Mouse (Mus musculus) hindbrain, embryonic 10.5 days (tissue): ENCODE data around the gene Qrich2. TPM values are rescaled to one million over a fixed set of nuclear protein-coding genes. Genes with fewer than 3 reads are reported as not detected.
"Not testable (repeated sequence)": the region's sequence is repeated elsewhere in the genome, so short reads cannot be mapped to it uniquely, and the experiment has no call there.

ENCODE experiments used
- DNase-seq: peaks from one replicate; pipeline ENCODE4 v3.0.0-alpha.2; 2017; ENCODE audit warnings: low spot score
- H3K27ac ChIP-seq: fragments of 300-500 bp; sonication (generic); 2 replicates; pipeline ENCODE4 v1.5.1; 2016; ENCODE audit warnings: mild to moderate bottlenecking, moderate library complexity
- H3K27me3 ChIP-seq: fragments of 300-500 bp; sonication (generic); 2 replicates; pipeline ENCODE4 v1.6.1; 2016; ENCODE audit warnings: mild to moderate bottlenecking; ENCODE audit not compliant: poor library complexity, insufficient read depth, severe bottlenecking
- H3K36me3 ChIP-seq: fragments of 300-500 bp; sonication (generic); 2 replicates; pipeline ENCODE4 v1.6.1; 2016; ENCODE audit warnings: mild to moderate bottlenecking, moderate library complexity
- H3K4me1 ChIP-seq: fragments of 300-500 bp; sonication (generic); replicated peaks from 2 replicates; pipeline ENCODE4 v1.6.1; 2016; ENCODE audit warnings: mild to moderate bottlenecking
- H3K4me3 ChIP-seq: fragments of 300-500 bp; sonication (generic); 2 replicates; pipeline ENCODE4 v1.5.1; 2016; ENCODE audit warnings: mild to moderate bottlenecking, moderate library complexity
- H3K9me3 ChIP-seq: fragments of 300-500 bp; sonication (generic); 2 replicates; pipeline ENCODE4 v1.6.1; 2016; ENCODE audit warnings: mild to moderate bottlenecking, moderate library complexity
- WGBS: fragments of 180-500 bp; shearing (Covaris S2); methylation state at CpG from one replicate; pipeline ENCODE4 v1.1.7; 2016; 5-methylcytosine and 5-hydroxymethylcytosine counted together
- polyA plus RNA-seq: library from polyadenylated mRNA; unstranded; fragments of >200 nt; fragmentation: Nextera tagmentation; extraction: Ambion mirVana; gene quantifications from 2 replicates; pipeline ENCODE4 v1.2.1, GENCODE M21; 2016

The Qrich2 gene
- polyA plus RNA-seq, 1 experiment from 2014 or later, result 0.16 TPM

DNA sequence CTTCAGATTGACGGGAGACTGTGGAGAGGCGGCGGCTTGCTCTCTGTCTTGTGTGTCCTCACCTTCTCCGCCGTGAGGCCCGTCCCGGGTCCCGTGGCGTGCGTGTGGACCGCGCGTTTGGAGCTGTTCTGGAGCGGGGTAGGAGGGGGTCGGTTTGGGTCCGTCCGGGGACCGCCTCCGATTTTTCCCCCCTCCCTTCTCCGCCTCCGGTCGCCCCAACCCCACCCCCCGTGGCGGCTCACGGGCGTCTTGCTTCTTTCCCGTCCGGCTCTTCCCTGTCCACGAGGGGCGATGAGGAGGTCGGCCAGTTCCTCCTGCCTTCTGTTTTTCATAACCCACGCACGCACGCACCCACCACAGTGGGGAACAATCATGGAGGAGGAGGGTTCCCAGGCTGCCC is 32.6 kb upstream of the Qrich2 start:
- DNase-seq, result no peak
- Histone ChIP-seq H3K4me1 (peaks cover 25% of the 10 kb centered on the region), H3K9me3 (peaks cover 3% of the 10 kb centered on the region; the same call in 1 of the 2 replicates), H3K27me3 (no peaks in the 10 kb centered on the region; the same call in 1 of the 2 replicates), H3K27ac (0 out of 2 replicates have a peak overlapping the region, but pooled peaks have one; percentile 37), H3K36me3 (no peaks in the 10 kb centered on the region), H3K4me3 (peak overlapping the region; percentile 37)
- 24% methylated on average over 34 of the region's 34 CpGs for WGBS

DNA sequence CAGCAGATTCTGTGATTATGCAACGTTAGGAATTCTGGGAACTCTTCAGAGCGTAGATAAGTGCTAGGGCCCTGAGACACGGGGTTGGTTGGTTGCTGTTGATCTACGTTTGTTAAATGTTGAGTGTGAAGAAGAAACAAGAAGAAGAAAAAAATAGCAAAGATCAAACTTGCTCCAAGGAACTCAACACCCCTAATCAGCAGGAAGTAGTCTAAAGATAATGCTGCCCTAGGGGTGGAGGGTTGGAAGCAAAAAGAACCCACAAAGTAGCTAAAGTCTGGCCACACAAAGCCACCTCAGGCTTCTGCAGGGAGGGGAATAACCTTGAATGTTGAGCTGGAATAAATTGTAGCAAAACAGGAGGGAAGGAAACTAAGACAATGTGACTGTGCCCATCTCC is 31.3 kb upstream of the Qrich2 start:
- Histone ChIP-seq H3K4me1 (peaks cover 25% of the 10 kb centered on the region), H3K9me3 (peaks cover 3% of the 10 kb centered on the region; the same call in 1 of the 2 replicates), H3K27ac (no peak overlapping the region), H3K27me3 (no peaks in the 10 kb centered on the region; the same call in 1 of the 2 replicates), H3K36me3 (no peaks in the 10 kb centered on the region), H3K4me3 (no peak overlapping the region)
- WGBS, result 90% methylated on average over 4 of the region's 4 CpGs
- no peak for DNase-seq

DNA sequence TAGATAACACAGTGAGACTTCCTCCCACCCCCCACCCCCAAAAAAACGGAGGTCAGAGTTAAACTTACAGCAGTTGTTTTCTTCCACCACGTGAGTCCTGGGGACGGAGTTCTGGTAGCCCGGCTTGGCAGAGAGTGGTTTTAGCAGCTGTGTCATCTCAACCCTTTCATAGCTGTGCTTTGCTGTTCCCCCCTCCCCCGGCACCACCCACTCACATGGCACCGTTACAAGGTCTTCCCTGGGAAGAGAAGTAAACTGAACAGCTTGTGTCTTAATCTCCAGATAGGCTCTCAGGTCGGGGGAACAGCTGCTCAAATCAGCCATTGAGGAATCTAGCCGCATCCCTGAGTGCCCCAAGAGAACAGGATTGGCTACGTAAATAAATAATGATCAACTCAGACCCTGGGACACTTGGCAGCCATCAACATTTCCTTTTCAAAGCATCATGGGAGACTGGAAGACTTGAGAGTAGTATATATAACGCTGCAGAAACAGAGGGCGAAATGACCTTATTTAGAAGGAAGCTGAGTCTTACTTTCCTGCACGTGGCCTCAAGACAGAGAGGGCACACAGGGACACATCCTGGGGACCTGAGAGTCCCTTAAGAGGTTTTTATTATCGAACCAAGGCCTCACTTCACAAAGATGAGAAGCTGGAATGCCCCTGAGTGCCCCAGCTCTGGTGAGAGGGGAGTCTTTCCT is 28.6 kb upstream of the Qrich2 start:
- H3K4me3 ChIP-seq, result no peak overlapping the region
- DNase-seq, result peak; percentile 18
- no peaks in the 10 kb centered on the region for H3K36me3 ChIP-seq
- H3K4me1 ChIP-seq, result peaks cover 22% of the 10 kb centered on the region
- peaks cover 3% of the 10 kb centered on the region; the same call in 1 of the 2 replicates for H3K9me3 ChIP-seq
- peak overlapping the region; percentile 79 for H3K27ac ChIP-seq
- no peaks in the 10 kb centered on the region; the same call in 1 of the 2 replicates for H3K27me3 ChIP-seq
- 60% methylated on average over 13 of the region's 13 CpGs for WGBS

DNA sequence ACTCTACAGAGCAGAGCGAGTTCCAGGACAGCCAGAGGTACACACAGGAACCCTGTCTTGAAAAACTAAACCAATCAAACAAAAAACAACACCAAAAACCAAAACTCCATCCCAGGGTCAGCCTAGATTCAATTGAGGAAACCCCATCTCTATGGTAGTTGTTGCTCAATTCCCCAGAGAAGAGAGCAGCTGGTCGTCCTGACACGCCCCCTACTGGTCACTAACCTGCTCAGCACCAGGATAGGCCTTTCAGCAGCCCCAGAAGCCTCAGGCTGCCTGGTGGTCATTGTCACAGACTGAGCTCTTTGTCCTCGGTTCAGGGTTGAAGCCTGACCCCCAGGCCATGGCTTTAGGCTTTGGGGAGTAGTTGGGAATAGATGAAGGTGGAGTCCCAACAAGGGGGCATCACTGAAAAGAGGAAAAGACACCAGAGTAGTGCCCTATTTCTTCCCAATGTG is 27.8 kb upstream of the Qrich2 start, which contains the start of gene Prpsap1:
TSS of gene Prpsap1 (minus strand) at position 408 of the 458 bp plus-strand sequence.
- H3K9me3 ChIP-seq, result peaks cover 3% of the 10 kb centered on the region; the same call in 1 of the 2 replicates
- peak within 1 kb of the TSS; percentile 79 for H3K27ac ChIP-seq
- H3K27me3 ChIP-seq, result no peaks in the 10 kb centered on the region; the same call in 1 of the 2 replicates
- no peaks in the 10 kb centered on the region for H3K36me3 ChIP-seq
- DNase-seq, result peak; percentile 74
- H3K4me3 ChIP-seq, result no peak within 1 kb of the TSS
- peaks cover 28% of the 10 kb centered on the region for H3K4me1 ChIP-seq
- 25% methylated on average over 4 of the region's 4 CpGs for WGBS

DNA sequence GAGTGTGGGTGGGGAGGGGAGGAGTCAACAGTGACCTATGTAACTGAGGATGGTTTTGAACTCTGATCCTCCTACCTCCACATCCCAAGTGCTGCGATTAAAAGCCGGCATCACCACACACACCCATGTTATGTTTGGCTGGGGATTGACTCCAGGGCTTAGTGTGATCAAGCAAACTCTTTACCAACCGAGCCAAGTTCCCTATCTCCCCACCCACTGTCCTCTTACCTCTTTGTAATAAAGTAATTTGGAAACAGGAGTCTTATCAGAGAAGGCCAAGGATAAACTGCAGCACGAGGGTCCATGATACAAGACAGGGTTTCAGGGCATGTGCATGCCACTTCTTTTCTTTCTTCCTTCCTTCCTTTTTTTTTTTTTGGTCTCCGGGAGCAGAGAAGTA is 27.1 kb upstream of the Qrich2 start:
- H3K36me3 ChIP-seq, result peaks cover 6% of the 10 kb centered on the region
- peaks cover 25% of the 10 kb centered on the region for H3K4me1 ChIP-seq
- no peaks in the 10 kb centered on the region; the same call in 1 of the 2 replicates for H3K27me3 ChIP-seq
- WGBS, result 85% methylated on average over 5 of the region's 5 CpGs
- no peak overlapping the region for H3K4me3 ChIP-seq
- no peak overlapping the region for H3K27ac ChIP-seq
- peaks cover 2% of the 10 kb centered on the region; the same call in 1 of the 2 replicates for H3K9me3 ChIP-seq
- no peak for DNase-seq

DNA sequence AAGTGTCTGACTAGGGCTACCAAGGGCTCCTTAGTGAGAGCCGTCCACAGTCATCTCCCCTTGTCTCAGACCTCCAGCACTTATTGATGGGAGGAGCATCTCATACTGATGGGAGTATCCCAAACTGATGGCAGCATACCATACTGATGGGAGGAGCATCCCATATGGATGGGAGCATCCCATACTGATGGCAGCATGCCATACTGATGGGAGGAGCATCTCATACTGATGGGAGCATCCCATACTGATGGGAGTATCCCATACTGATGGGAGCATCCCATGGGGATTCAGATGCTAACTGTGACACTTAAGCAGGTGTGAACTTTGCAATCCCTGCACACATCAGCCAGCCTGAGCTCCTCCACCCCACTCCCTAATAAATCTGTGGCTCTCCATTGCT is 26.5 kb upstream of the Qrich2 start:
- 81% methylated on average over 1 of the region's 1 CpGs for WGBS

DNA sequence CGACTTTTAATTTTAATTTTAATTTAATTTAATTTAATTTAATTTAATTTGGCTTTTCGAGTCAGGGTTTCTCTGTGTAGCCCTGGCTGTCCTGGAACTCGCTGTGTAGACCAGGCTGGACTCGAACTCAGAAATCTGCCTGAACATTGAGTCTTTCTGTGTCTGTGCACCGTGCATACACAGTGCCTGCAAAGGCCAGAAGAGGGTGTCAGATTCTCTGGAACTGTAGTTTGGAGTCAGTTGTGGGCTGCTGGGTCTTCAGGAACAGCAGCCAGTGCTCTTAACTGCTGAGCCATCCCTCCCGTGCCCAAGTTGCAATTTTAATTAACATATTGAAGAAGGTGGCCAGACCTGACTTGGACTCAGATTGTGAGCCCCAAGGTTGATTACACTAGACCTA is 25.3 kb upstream of the Qrich2 start:
- Histone ChIP-seq H3K27ac (peak overlapping the region; percentile 94; the same call in 1 of the 2 replicates), H3K4me1 (peaks cover 28% of the 10 kb centered on the region), H3K4me3 (peak overlapping the region; percentile 87; the same call in 1 of the 2 replicates), H3K36me3 (peaks cover 25% of the 10 kb centered on the region), H3K9me3 (no peaks in the 10 kb centered on the region), H3K27me3 (no peaks in the 10 kb centered on the region)
- WGBS, result 73% methylated on average over 6 of the region's 6 CpGs
- no peak for DNase-seq

More for the DNA sequence above, 26.5 kb upstream of the Qrich2 start:
- not testable (repeated sequence) for H3K9me3 ChIP-seq, H3K27me3 ChIP-seq, DNase-seq, H3K4me3 ChIP-seq, H3K27ac ChIP-seq
- Histone ChIP-seq H3K4me1 (peaks cover 26% of the 10 kb centered on the region), H3K36me3 (peaks cover 13% of the 10 kb centered on the region)

DNA sequence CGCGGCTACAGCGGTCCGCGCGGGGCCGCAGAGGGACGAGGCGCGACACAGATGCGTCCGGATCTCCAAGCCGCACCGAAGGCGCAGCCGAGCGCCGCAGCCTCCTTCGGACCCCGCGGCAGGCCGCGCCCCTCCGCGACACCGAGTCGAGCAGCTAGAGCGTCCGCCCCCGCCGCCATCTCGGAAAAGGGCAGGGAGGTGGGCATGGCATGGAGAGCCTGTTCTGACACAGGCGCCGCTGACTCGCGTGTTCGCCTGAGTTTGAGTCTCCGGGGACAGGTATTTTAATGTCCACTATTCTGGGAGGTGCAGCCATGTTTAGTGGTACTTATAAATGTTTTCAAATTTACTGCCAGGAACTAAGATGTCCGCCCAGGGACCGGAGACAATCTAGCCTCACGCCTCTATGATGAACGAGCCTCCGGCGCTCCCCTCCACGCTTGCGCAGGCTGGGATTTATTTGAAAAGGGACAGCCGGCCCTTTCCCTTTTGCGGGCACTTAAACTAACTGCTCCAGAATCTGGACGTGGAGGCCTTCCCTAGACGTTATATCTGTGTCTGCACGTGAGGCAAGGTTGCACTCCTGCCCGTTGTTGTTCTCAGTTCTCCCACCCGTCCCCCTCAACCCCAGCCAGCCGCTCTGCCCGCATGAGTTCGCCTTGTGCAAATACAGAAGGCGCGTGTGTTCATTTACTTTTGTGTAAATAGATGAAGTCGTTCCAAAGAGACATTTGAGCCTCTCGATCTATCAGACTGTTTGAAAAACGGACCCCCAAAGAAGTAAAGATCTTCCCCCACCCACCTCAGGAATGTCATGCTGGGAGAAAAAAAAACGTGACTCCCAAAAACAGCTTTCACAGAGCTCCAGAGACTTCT is 24.4 kb upstream of the Qrich2 start:
- Histone ChIP-seq H3K36me3 (peaks cover 33% of the 10 kb centered on the region), H3K9me3 (no peaks in the 10 kb centered on the region), H3K4me3 (peak overlapping the region; percentile 87), H3K27me3 (no peaks in the 10 kb centered on the region), H3K27ac (peak overlapping the region; percentile 94), H3K4me1 (peaks cover 28% of the 10 kb centered on the region)
- DNase-seq, result peak; percentile 92
- under 1% methylated on average over 62 of the region's 62 CpGs for WGBS

DNA sequence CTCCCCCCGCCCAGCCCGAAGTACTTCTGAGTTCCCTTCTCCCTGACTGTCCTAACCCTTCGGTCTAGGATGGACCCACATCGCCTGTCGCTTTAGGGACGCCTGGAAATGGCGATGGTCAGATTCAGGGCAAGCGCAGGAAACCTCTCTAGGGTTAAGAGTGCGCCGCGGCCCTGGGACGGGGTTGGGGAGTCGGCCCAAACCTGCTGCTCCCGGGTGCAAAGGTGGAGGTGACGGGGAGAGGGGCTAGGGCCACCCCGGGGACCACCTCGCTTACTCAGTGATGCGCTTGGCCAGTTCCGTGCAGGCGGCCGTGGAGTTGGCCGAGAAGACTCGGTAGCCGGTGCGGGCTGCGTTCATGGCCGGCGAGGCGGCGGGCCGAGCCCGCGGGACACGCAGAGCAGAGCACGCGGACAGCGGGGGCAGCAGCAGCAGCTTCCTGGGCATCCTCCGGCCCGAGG is 23.8 kb upstream of the Qrich2 start:
- peak overlapping the region; percentile 87 for H3K4me3 ChIP-seq
- no peak for DNase-seq
- H3K27ac ChIP-seq, result peak overlapping the region; percentile 94
- H3K36me3 ChIP-seq, result peaks cover 40% of the 10 kb centered on the region
- peaks cover 22% of the 10 kb centered on the region for H3K4me1 ChIP-seq
- under 1% methylated on average over 39 of the region's 39 CpGs for WGBS
- no peaks in the 10 kb centered on the region for H3K9me3 ChIP-seq
- no peaks in the 10 kb centered on the region for H3K27me3 ChIP-seq

DNA sequence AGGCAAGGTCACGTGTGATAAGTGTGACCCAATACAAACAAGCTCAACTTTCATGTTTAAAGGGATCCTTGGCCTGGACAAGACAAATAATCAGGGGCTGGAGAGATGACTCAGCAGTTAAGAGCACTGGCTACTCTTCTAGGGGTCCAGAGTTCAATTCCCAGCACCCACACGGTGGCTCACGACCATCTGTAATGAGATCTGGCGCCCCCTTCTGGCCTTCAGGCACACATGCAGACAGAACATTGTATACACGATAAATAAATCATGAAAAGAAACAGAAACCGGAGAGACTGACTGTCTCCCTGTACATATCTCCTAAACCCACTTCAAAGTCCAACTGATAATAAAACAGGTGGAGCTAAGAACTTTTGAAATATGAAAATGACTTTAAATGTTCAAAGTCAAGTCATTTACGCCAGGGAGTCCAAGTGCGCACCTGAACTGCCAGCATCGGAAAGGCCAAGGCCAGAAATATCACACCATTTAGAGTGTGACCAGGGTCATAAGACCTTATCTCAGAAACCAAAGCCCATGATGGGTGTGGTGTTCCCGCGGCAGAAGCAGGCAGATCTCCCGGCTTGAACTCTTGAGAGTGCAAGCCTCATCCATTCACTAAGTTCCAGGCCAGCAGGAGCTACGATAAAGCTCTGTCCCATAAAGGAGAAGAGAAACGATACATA is 22.8 kb upstream of the Qrich2 start:
- H3K27ac ChIP-seq, result peak overlapping the region; percentile 94
- WGBS, result 81% methylated on average over 14 of the region's 14 CpGs
- DNase-seq, result no peak
- H3K9me3 ChIP-seq, result no peaks in the 10 kb centered on the region
- H3K27me3 ChIP-seq, result no peaks in the 10 kb centered on the region
- peak overlapping the region; percentile 87 for H3K4me3 ChIP-seq
- H3K4me1 ChIP-seq, result peaks cover 14% of the 10 kb centered on the region
- H3K36me3 ChIP-seq, result peaks cover 50% of the 10 kb centered on the region

DNA sequence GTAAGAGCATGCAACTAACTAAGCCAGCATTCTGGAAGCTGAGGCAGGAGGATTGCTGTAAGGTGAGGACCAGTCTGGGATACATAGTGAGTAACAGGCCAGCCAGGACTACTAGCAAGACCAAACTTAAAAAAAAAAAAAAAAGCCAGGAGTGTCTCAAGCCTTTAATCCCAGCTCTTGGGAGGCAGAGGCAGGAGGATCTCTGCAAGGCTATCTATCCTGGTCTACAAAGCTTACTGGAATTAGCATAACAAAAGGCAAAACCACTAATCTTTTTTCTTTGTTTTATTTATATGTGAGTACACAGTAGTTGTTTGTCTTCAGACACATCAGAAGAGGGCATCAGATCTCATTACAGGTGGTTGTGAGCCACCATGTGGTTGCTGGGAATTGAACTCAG is 22.2 kb upstream of the Qrich2 start:
- DNase-seq, result no peak
- H3K4me1 ChIP-seq, result peaks cover 14% of the 10 kb centered on the region
- H3K27me3 ChIP-seq, result no peaks in the 10 kb centered on the region
- no peaks in the 10 kb centered on the region for H3K9me3 ChIP-seq
- peaks cover 56% of the 10 kb centered on the region for H3K36me3 ChIP-seq
- H3K4me3 ChIP-seq, result no peak overlapping the region
- no peak overlapping the region for H3K27ac ChIP-seq

DNA sequence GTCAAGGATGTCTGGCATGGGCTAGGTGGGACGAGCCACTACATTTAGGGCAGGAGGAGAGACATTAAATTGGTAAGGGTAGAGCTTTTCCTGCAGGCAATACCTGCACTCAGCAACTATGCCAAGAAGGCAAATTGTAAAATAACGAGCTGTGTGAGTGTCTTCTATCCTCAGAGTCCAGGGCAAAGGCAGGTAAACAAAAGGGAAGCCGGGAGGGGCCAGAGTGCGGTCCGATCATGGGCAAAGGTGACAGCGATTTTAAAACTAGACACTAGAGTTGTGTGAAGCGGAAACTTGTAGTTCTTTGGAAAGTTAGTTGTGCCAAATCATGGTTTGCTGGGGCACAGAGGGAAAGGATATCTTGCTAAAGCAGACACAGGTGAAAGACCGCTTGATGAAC is 18.2 kb upstream of the Qrich2 start:
- H3K27me3 ChIP-seq, result no peaks in the 10 kb centered on the region
- 0 out of 2 replicates have a peak, but pooled peaks cover 5% of the 10 kb centered on the region for H3K9me3 ChIP-seq
- H3K36me3 ChIP-seq, result peaks cover 94% of the 10 kb centered on the region
- H3K27ac ChIP-seq, result no peak overlapping the region
- DNase-seq, result no peak
- H3K4me1 ChIP-seq, result peaks cover 19% of the 10 kb centered on the region
- 94% methylated on average over 8 of the region's 8 CpGs for WGBS
- no peak overlapping the region for H3K4me3 ChIP-seq
